Mouse (Mus musculus): ENCODE measurements around the gene Mrgpre. TPM values are rescaled to one million over a fixed set of nuclear protein-coding genes. Genes with fewer than 3 reads are reported as not detected.

The Mrgpre gene
- total RNA-seq, 4 experiments from 2014 or later, result 2.7 to 5.1 (median 3.9) TPM

- no peak for DNase-seq
Measured at GRCm38 (mm10) chr7:143738194-143738593, 46.1 kb downstream of the Mrgpre start.

GRCm38 (mm10) chr7:143733746-143734145, 50.6 kb downstream of the Mrgpre start:
- no peak for DNase-seq

GRCm38 (mm10) chr7:143729886-143730285, 54.4 kb downstream of the Mrgpre start:
- no peak for DNase-seq

Small RNAs within 50 kb of the gene (microRNA-seq; reads per million reads assigned to microRNA genes)
- 0 reads per million in 2 experiments for gene Gm22064

Other genes with a start within 250 kb of the Mrgpre start
- 100 to 1,000 TPM; 132 to 141 (median 135) TPM for gene Nap1l4, start 235.4 kb downstream of the Mrgpre start, total RNA-seq (2022)
- gene Cars, start 184.4 kb downstream of the Mrgpre start, total RNA-seq (2022), result 10 to 100 TPM; 42.6 to 63.9 (median 48.2) TPM
- 1 to 10 TPM in 3 of 4 experiments, under 1 TPM in 1; 0.77 to 1.5 (median 1.4) TPM for gene Tnfrsf26, start 155.8 kb downstream of the Mrgpre start, total RNA-seq (2022)
- 1 to 10 TPM; 4.2 to 8.6 (median 5.5) TPM for gene Tnfrsf22, start 134.8 kb downstream of the Mrgpre start, total RNA-seq (2022)
- 1 to 10 TPM; 3.0 to 4.8 (median 3.4) TPM for gene Tnfrsf23, start 98.6 kb downstream of the Mrgpre start, total RNA-seq (2022)
- 10 to 100 TPM; 39.0 to 58.1 (median 45.3) TPM for gene Osbpl5, start 27.5 kb downstream of the Mrgpre start, total RNA-seq (2022)
- 1 to 10 TPM in 2 of 4 experiments, under 1 TPM in 2; 0.28 to 2.1 (median 0.78) TPM for gene Mrgprg, start 17.5 kb downstream of the Mrgpre start, total RNA-seq (2022)
- gene Nadsyn1, start 38.3 kb upstream of the Mrgpre start, total RNA-seq (2022), result 10 to 100 TPM in 3 of 4 experiments, 1 to 10 TPM in 1; 9.2 to 17.5 (median 14.6) TPM
- gene Dhcr7, start 38.6 kb upstream of the Mrgpre start, total RNA-seq (2022), result 1,000 to 10,000 TPM in 1 of 4 experiments, 100 to 1,000 TPM in 3; 583 to 1,249 (median 833) TPM
- gene Gm498, start 82.3 kb upstream of the Mrgpre start, total RNA-seq (2022), result not detected
- gene Shank2, start 217.4 kb upstream of the Mrgpre start, total RNA-seq (2022), result 10 to 100 TPM; 15.1 to 28.5 (median 23.6) TPM